Mouse (Mus musculus) ES-Bruce4 (cell line): ENCODE data around the gene Zfp575.
A peak's percentile ranks its signal among the peaks of the same experiment; 100 is the strongest.

Source experiments
- CTCF ChIP-seq: IDR thresholded peaks from one replicate; pipeline ENCODE4 v1.8.1; 2011; ENCODE audit warnings: low read depth, low read length
- POLR2A ChIP-seq: IDR thresholded peaks from one replicate; pipeline ENCODE4 v1.8.1; 2011; ENCODE audit warnings: low read length; ENCODE audit not compliant: insufficient read depth

DNA sequence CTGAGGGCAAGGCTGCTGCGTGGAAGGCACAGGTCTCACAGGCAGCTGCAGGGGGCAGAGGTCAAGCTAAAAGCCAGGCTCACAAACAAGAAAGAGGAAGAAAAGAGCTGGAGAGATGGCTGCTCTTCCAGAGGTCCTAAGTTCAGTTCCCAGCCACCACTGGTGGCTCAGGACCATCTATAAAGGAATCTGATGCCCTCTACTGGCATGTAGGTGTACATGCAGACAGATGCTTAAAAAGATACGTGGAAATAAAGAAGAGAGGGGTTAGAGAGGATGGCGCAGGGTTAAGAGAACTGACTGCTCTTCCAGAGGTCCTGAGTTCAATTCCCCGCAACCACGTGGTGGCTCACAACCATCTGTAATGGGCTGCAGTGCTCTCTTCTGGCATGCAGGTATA lies 15.0 kb downstream of the Zfp575 start:
- TF ChIP-seq POLR2A (no peak), CTCF (peak; percentile 20)
